Comparison of ENCODE assay signal across 8 mouse cellular contexts in the genomic region with DNA sequence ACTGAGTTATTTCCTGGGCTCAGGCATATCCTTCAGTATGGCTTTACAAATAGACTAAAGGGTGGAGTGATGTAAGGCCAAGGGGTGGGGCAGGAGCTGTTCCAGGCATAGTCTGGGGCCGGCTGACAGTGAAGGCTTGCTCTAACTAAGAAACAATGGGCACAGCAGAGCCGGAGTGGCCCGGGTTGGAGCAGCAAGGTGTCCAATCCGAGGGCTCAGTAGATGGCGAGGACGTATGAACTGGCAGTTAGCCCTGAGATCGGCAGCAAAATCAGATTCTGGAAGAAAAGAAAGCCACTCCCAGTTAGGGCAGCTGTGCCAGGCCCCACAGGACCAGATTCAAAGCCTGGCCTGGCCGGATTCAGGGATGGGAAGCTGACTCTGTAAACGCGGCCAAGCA.
DNase-seq lines count a peak whose midpoint lies in the region; ATAC-seq lines count a peak whose summit lies in the region.

No protein-coding gene starts in this region.

- no peak overlapping the region for H3K27ac ChIP-seq in neural tube, embryonic 13.5 days (replicated peaks)
- H3K27ac ChIP-seq in hindbrain, embryonic 13.5 days: 0 out of 2 replicates have a peak overlapping the region, but pooled peaks have one; percentile 37
- no peak overlapping the region for H3K27ac ChIP-seq in midbrain, embryonic 12.5 days (replicated peaks)

- no peak overlapping the region for H3K4me3 ChIP-seq in neural tube, embryonic 13.5 days
- H3K4me3 ChIP-seq in hindbrain, embryonic 13.5 days: no peak overlapping the region
- H3K4me3 ChIP-seq in midbrain, embryonic 12.5 days: no peak overlapping the region

- no peak overlapping the region for H3K9ac ChIP-seq in neural tube, embryonic 13.5 days
- no peak overlapping the region; the same call in 1 of the 2 replicates for H3K9ac ChIP-seq in hindbrain, embryonic 13.5 days
- H3K9ac ChIP-seq in midbrain, embryonic 12.5 days (replicated peaks): no peak overlapping the region

- DNase-seq in adrenal gland, adult 2 months: peak; percentile 30
- DNase-seq in adrenal gland, adult 8-10 months: no peak
- no peak for DNase-seq in neural tube, embryonic 10.5 days (ENCODE audit: extremely low spot score, low spot score)
- no peak for DNase-seq in spleen, postnatal 10 days (ENCODE audit: low spot score in 2 of 2)
- DNase-seq in thymus, postnatal 4 days: no peak

- ATAC-seq in neural tube, embryonic 13.5 days (ENCODE audit: low read depth): peak; percentile 64; the same call in 1 of the 2 replicates
- peak; percentile 65 for ATAC-seq in hindbrain, embryonic 13.5 days (ENCODE audit: low FRiP score)
- peak; percentile 60 for ATAC-seq in midbrain, embryonic 12.5 days (ENCODE audit: low FRiP score, low read depth)

- no peaks in the 10 kb centered on the region for H3K9me3 ChIP-seq in neural tube, embryonic 13.5 days
- peaks cover 3% of the 10 kb centered on the region; the same call in 1 of the 2 replicates for H3K9me3 ChIP-seq in hindbrain, embryonic 13.5 days
- no peaks in the 10 kb centered on the region for H3K9me3 ChIP-seq in midbrain, embryonic 12.5 days

- H3K27me3 ChIP-seq in neural tube, embryonic 13.5 days: no peaks in the 10 kb centered on the region
- no peaks in the 10 kb centered on the region for H3K27me3 ChIP-seq in hindbrain, embryonic 13.5 days
- peaks cover 3% of the 10 kb centered on the region; the same call in 1 of the 2 replicates for H3K27me3 ChIP-seq in midbrain, embryonic 12.5 days

- H3K4me1 ChIP-seq in neural tube, embryonic 13.5 days (replicated peaks): peaks cover 16% of the 10 kb centered on the region; the same call in 1 of the 2 replicates
- H3K4me1 ChIP-seq in hindbrain, embryonic 13.5 days (replicated peaks): peaks cover 9% of the 10 kb centered on the region; the same call in 1 of the 2 replicates
- no peaks in the 10 kb centered on the region for H3K4me1 ChIP-seq in midbrain, embryonic 12.5 days

- no peaks in the 10 kb centered on the region for H3K36me3 ChIP-seq in neural tube, embryonic 13.5 days
- no peaks in the 10 kb centered on the region for H3K36me3 ChIP-seq in hindbrain, embryonic 13.5 days
- H3K36me3 ChIP-seq in midbrain, embryonic 12.5 days: no peaks in the 10 kb centered on the region

- WGBS in neural tube, embryonic 13.5 days: 40% methylated on average over 10 of the region's 10 CpGs
- 29% methylated on average over 10 of the region's 10 CpGs for WGBS in hindbrain, embryonic 13.5 days
- 47% methylated on average over 10 of the region's 10 CpGs for WGBS in midbrain, embryonic 12.5 days

- no peak overlapping the region for H3K4me2 ChIP-seq in neural tube, embryonic 13.5 days
- H3K4me2 ChIP-seq in hindbrain, embryonic 13.5 days: no peak overlapping the region
- H3K4me2 ChIP-seq in midbrain, embryonic 12.5 days (replicated peaks): no peak overlapping the region
